ENCODE assay signal across 8 mouse cellular contexts in the genomic region with DNA sequence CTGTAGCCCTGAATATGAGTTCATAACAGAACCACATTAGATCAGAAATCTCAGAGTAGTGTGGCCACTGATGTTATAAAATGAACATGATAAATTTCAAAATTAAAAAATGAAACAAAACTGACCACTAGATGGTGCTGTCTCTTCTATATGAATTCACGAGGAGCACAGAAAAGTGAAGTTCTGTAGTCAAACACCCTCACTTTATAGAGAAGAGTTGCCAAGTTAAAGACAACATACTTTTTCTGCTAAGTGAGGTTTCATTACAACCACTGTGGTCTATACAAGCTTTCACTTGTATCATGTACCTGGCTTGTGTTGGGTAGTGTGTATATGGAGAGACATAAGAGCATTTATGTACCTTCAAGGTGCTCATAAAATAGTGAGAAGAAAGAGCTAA. TPM values are rescaled to one million over a fixed set of nuclear protein-coding genes. Genes with fewer than 3 reads are reported as not detected.
A peak's percentile ranks its signal among the peaks of the same experiment; 100 is the strongest.
DNase-seq lines count a peak whose midpoint lies in the region; ATAC-seq and TF ChIP-seq lines count a peak whose summit lies in the region.

No protein-coding gene starts in this region.

- no peaks in the 10 kb centered on the region for H3K79me3 ChIP-seq in C2C12 (ENCODE audit: low read depth)

- no peak overlapping the region for H3K4me2 ChIP-seq in heart, postnatal 0 days (ENCODE audit: low read depth, low read length)

- no peak overlapping the region for H3ac ChIP-seq in C2C12 (ENCODE audit: control insufficient read depth, insufficient read length, low read depth)

- no peaks in the 10 kb centered on the region for H3K9me3 ChIP-seq in heart, postnatal 0 days (replicated peaks; ENCODE audit: control insufficient read depth, low read length)
- H3K9me3 ChIP-seq in heart, embryonic 10.5 days, result no peaks in the 10 kb centered on the region

- TF ChIP-seq CTCF in heart, postnatal 0 days (IDR thresholded peaks at IDR 0.05; ENCODE audit: low read depth), result peak; percentile 56
- TF ChIP-seq CTCF in C2C12 (IDR thresholded peaks at IDR 0.05; ENCODE audit: control insufficient read depth, insufficient read depth, insufficient read length), result no peak

- no peak overlapping the region for H3K4me3 ChIP-seq in heart, postnatal 0 days (ENCODE audit: low read depth, low read length)
- H3K4me3 ChIP-seq in heart, embryonic 10.5 days, result no peak overlapping the region
- H3K4me3 ChIP-seq in C2C12 (ENCODE audit: insufficient read depth, poor library complexity, severe bottlenecking), result no peak overlapping the region

- H3K79me2 ChIP-seq in C2C12 (ENCODE audit: control insufficient read depth, insufficient read depth), result no peaks in the 10 kb centered on the region

- H3K4me1 ChIP-seq in heart, postnatal 0 days (ENCODE audit: control insufficient read depth, insufficient read depth), result no peaks in the 10 kb centered on the region
- no peaks in the 10 kb centered on the region for H3K4me1 ChIP-seq in heart, embryonic 10.5 days

- H3K36me3 ChIP-seq in heart, postnatal 0 days (replicated peaks; ENCODE audit: control insufficient read depth, insufficient read depth, low read length), result no peaks in the 10 kb centered on the region
- H3K36me3 ChIP-seq in heart, embryonic 10.5 days, result no peaks in the 10 kb centered on the region
- no peaks in the 10 kb centered on the region for H3K36me3 ChIP-seq in C2C12 (ENCODE audit: control insufficient read depth, insufficient read depth)

- peak; percentile 65 for DNase-seq in heart, postnatal 0 days (ENCODE audit: low spot score)
- DNase-seq in heart, embryonic 10.5 days (ENCODE audit: low spot score), result no peak
- DNase-seq in c-Kit-positive CD71-negative TER-119-negative erythroid progenitor cells, embryonic 14.5 days (ENCODE audit: low read depth), result peak; percentile 56
- DNase-seq in lung, postnatal 10 days, result peak; percentile 16
- no peak for DNase-seq in right cerebral cortex, postnatal 4 days
- DNase-seq in ovary, postnatal 36 days (ENCODE audit: low spot score), result no peak
- no peak for DNase-seq in layer of hippocampus, adult 9-11 months

- H3K27me3 ChIP-seq in heart, postnatal 0 days (ENCODE audit: control insufficient read depth, insufficient read depth, low read length), result no peaks in the 10 kb centered on the region
- H3K27me3 ChIP-seq in heart, embryonic 10.5 days (ENCODE audit: insufficient read depth, poor library complexity, severe bottlenecking), result no peaks in the 10 kb centered on the region
- no peaks in the 10 kb centered on the region for H3K27me3 ChIP-seq in C2C12 (ENCODE audit: control insufficient read depth, insufficient read depth, insufficient read length)

- ATAC-seq in heart, postnatal 0 days (ENCODE audit: insufficient read depth, low read depth), result no peak

- no peak for TF ChIP-seq EP300 in heart, postnatal 0 days (IDR thresholded peaks at IDR 0.05; ENCODE audit: low read depth)

- H3K9ac ChIP-seq in heart, postnatal 0 days (replicated peaks; ENCODE audit: low read depth, low read length), result no peak overlapping the region

- WGBS in heart, postnatal 0 days, result 0% methylated on average over 1 of the region's 1 CpGs
- WGBS in heart, embryonic 10.5 days, result 4% methylated on average over 1 of the region's 1 CpGs

- no peak overlapping the region for H3K27ac ChIP-seq in heart, postnatal 0 days (ENCODE audit: low read depth)
- no peak overlapping the region for H3K27ac ChIP-seq in heart, embryonic 10.5 days

TF ChIP-seq in C2C12, 6 proteins besides CTCF, POLR2A, EP300 and RAD21:
- TF ChIP-seq MAX (IDR thresholded peaks at IDR 0.05) (peak; percentile 21), FOSL1 (IDR thresholded peaks at IDR 0.05; ENCODE audit: insufficient read depth, low read length, poor library complexity, severe bottlenecking) (no peak), MYOG (IDR thresholded peaks at IDR 0.05; ENCODE audit: control insufficient read depth, extremely low read depth, insufficient read length) (no peak), CEBPB (IDR thresholded peaks at IDR 0.05; ENCODE audit: low read depth) (no peak)

RNA-seq across cellular contexts. Expression of a gene that starts 19.4 kb away (rescaled TPM):
- total RNA-seq in heart, postnatal 0 days (2014; rRNA removed; ENCODE audit: low replicate concordance), result 175 and 202 TPM in 2 replicates
- polyA plus RNA-seq in heart, postnatal 0 days (2015; fragmentation: Nextera tagmentation; extraction: Ambion mirVana), result 125 and 126 TPM in 2 replicates
- 130 and 133 TPM in 2 replicates for polyA plus RNA-seq in heart, embryonic 10.5 days (2016; fragmentation: Nextera tagmentation; extraction: Ambion mirVana)
- polyA plus RNA-seq in C2C12 (2012; fragmentation: generic; extraction: Trizol), result 104 TPM

Comparison
In these comparisons a context has a peak if more than half of its experiments do, and no peak if none do; other contexts are left out.
1. DNase-seq: peak in heart, postnatal 0 days (single experiment), c-Kit-positive CD71-negative TER-119-negative erythroid progenitor cells, embryonic 14.5 days (single experiment) and lung, postnatal 10 days (single experiment); none in heart, embryonic 10.5 days (single experiment), right cerebral cortex, postnatal 4 days (single experiment), ovary, postnatal 36 days (single experiment) and layer of hippocampus, adult 9-11 months (single experiment).